Mouse (Mus musculus) cerebellum, adult 8-10 months (tissue): ENCODE results near the gene Spi1.
A peak's percentile ranks its signal among the peaks of the same experiment; 100 is the strongest.
"Not testable (repeated sequence)": the region's sequence is repeated elsewhere in the genome, so short reads cannot be mapped to it uniquely, and the experiment has no call there.

Source experiments
- DNase-seq: peaks from one replicate; pipeline ENCODE4 v3.0.0; 2022

Gene Spi1

DNA sequence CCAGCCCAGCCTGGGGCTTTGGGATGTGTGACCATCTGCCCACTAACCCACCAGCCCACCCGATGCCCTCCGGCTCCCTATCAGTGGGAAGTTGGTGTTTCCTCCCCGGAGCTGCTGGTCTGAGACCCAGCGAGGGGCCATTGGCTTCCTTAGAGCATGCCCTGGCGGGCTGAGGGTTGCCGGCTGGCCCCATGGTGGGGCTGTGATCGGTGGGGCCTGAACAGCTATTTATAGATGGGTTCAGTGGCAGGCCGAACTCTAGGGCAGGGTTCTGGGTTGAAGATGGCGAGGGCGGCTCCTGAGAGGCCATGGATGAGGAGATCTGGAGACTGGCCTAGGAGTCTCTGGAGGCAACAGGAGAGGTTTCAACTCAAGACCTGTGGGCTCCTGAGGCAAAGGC is 14.8 kb downstream of the Spi1 start:
- no peak for DNase-seq

DNA sequence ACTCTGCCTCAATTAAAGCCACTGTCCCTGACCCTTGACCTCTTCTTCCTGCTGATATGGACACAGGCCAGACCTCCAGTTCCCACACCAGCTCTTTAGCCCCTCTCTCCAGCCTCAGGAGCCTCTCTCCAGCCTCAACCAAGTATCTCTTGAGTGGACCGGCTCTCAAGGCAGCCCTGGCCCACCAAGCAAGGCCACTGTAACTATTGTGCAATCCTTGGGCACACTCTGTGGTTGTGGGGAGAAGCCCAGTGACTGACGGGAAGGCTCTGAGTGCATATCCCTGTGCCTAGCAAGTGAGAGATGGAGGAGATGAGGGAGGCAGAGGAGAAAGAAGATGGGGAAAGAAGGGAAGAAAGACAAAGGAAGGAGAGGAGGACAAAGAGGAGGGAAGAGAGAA is 16.0 kb downstream of the Spi1 start:
- DNase-seq = no peak

DNA sequence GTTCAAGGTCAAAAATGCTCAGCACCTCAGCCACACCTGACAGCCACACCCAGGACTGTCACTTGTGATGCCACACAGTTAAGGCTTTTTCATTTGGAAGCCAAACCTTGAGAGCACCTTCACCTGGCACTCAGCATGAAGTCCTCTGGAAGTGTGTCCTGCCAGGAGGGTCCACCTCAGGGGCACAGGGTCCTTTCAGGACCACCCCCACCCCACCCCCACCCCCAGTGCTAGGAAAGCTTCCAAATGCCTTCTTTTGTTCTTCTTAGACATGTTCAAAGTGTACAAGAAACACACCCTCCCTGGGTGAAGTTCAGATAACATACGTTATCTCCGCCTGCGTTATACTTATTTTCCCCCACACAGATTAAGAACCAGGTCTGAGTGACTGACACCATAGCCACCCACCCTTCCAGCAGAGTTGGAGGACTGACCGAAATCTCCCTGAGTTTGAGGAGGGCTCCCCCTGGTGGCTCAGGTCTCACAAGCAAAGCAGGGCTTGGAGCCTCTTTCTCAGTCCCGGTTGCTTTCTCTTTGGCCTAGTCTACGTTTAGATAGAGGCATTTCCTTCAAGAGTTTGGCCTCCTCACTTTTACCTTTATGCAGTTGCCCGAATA is 19.0 kb downstream of the Spi1 start:
- peak; percentile 92 for DNase-seq

DNA sequence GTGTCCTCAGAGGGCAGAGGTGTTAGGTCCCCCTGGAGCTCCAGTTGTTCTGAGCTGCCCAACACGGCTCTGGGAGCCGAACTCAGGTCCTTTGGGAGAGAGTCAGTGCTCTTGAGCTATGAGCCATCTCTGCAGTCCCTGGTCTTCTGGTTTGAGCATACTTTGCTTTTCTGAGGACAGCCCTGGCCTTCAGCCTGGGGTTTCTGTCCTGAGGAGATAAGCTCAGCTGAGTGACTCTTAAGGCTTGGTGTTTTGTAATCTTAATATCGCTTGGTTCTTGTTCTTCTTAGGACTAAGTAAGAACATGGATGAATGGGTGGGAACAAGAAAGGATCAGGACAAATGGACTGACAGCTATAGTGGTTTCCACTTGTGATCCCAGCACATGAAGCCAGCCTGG is 26.0 kb downstream of the Spi1 start:
- DNase-seq = no peak

GRCm38 (mm10) chr2:91109241-91109640 is 27.1 kb downstream of the Spi1 start:
- no peak for DNase-seq

DNA sequence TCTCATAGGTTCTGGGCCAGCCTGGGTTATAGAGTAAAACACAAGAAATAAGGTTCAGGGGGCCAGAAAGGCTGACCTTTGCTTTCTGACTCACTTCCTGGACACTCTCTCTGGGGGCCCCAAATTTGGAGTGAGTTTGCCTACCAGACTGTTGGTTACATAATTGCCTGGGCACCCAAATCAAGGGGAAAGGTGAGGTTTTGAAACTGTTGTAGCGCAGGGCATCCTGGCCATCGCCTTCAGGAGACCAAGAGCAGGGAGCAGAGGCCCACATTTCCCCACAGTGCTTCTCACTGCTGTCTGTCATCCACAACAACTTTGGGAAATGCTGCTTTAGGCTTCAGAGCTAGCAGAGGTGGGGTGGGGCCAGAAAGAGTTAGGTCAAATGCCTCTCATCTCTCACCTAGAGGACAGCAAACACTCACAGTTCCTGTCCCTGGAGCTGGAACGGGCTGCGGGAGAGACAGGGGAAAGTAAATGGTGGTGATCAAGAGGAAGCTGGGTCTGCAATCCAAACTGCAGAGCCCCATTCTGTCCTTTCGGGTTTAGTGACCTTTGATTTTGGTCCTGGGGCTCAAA is 27.7 kb downstream of the Spi1 start:
- no peak for DNase-seq

DNA sequence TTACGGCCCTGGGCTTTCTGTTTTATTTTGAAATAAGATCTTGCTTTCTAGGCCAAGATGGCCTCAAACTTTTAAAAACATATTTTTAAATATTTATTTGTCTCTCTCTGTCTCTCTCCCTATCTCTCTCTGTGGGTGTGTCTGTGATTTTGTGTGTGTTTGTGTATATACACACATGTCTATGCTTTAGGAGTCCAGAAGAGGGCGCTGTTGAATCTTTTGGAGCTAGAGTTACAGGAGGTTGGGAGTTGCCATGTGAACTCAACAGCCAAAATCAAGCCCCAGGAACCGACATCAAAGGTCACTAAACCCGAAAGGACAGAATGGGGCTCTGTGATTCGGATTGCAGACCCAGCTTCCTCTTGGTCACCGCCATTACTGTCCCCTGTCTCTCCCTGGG is 28.2 kb downstream of the Spi1 start:
- DNase-seq = no peak

DNA sequence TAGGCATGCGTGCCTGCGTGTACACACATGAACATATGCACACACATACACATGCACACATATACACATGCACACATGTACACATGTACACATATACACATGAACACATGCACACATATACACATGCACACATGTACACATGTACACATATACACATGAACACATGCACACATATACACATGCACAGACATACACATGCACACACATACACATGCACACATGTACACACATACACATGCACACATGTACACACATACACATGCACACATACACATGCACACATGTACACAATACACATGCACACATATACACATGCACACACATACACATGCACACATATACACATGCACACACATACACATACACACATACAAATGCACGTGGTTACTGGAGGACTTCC is 29.6 kb downstream of the Spi1 start:
- not testable (repeated sequence) for DNase-seq

DNA sequence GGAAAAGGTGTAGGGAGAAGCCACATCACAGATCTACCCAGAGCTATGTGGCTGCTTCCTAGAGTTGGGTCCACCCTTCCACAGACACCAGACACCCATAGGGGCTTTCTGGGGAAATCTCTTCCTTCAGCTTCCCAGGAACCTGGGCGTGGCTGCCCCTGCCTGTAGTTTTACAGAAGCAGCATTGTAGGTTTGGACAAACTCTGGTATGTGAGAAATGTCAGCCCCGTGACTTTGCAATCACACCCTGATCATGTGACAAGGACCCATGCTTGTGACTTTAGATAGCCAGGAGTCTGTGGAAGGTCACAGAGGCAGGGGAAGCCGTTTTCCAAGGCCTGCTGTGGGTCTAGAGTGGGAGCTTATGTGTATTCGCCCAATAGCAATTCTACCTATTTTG is 30.3 kb downstream of the Spi1 start:
- DNase-seq = no peak

DNA sequence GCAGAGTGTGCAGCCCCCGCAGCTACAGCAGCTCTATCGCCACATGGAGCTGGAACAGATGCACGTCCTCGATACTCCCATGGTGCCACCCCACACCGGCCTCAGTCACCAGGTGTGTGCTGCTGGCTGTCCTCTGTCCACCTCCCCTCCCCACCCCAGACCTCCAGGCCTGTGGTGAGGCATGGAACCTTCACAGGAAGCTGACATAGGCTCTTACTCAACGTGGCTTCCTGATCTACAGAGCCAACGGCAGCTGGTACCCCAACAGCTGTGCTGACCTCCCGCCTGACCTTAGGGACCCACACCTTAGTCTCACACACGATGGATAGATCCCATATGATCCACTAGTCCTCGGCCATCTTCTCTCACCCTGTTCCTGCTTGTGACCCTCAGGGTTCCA is 31.1 kb downstream of the Spi1 start:
- no peak for DNase-seq

GRCm38 (mm10) chr2:91113852-91114251 is 31.7 kb downstream of the Spi1 start:
- DNase-seq = no peak

- DNase-seq = peak; percentile 100
Measured at GRCm38 (mm10) chr2:91114781-91115577, 32.8 kb downstream of the Spi1 start.

DNA sequence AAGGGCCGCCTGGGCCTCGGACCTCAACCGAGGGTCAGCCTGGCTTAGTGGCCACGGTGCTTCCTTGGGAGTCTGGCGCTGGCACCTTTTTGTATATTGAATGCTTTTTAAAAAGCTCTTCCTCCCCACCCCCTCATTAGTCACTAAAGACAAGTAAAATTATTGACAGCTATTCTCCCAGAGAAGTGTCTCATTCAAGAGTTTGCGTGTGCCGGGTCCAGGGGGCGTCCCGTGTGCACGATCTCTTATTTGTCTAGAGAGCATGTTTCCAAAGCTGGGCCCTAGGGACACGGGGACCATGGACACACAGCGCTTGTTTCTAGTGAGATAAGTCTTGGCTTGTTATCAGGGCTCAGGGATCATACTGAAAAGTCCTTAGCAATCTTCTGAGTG is 33.4 kb downstream of the Spi1 start:
- no peak for DNase-seq

GRCm38 (mm10) chr2:91116842-91117241 is 34.7 kb downstream of the Spi1 start:
- DNase-seq = no peak

DNA sequence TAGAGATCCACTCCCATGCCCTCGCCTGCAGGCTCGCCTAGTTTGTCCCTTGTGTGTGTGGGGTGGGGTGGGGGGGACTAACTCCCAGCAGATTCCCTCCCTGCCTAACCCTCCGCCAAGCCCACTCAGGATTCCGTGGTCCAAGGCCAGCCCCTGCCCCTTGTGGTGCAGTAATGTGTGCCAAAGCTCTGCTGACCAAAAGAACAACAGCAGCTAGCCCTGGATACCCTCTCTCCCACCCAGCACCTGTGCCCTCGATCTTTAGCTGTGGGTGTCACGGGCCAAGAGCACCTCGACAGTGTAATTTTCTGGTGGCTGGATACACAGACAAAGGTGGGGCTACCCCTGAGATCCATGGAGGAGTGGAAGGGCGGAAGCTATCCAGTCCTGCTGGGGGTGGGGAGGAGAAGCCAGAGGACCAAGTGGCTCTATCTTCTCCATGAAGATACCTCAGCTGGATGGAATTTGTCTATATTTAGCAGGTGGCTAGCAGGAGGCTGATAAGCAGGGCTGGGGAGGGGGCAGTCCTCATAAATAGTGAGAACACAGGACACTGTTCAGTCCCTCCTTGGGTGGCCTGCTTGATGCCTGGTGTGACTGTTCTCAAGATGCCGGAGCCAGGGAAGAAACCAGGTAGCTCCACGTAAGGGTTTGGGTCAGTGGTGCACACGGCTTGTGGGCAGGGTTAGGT is 35.5 kb downstream of the Spi1 start, which contains the start of gene Mybpc3:
TSS of gene Mybpc3 (plus strand) at position 560 of the 691 bp plus-strand sequence.
- no peak for DNase-seq

DNA sequence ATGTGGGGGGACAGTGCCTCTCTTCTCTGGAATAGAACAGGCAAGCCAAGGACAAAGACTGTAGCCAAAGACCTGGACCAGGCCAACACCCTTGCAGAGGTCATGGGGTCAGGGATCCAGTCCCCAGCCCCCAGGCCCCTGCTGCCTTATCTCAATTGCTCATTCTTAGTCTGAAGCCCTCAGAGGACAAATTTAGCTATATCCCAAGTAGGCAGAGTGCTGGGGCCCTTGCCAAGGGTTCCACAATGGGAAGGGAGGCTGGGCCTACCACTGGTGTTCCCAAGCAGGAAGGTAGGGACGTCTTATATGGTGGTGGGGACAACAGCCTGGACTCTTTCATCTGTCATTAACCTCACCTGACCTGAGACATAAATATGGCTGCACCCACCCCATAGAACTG is 36.5 kb downstream of the Spi1 start:
- DNase-seq = no peak

- peak; percentile 78 for DNase-seq
Measured at GRCm38 (mm10) chr2:91119061-91119460, 36.9 kb downstream of the Spi1 start.

DNA sequence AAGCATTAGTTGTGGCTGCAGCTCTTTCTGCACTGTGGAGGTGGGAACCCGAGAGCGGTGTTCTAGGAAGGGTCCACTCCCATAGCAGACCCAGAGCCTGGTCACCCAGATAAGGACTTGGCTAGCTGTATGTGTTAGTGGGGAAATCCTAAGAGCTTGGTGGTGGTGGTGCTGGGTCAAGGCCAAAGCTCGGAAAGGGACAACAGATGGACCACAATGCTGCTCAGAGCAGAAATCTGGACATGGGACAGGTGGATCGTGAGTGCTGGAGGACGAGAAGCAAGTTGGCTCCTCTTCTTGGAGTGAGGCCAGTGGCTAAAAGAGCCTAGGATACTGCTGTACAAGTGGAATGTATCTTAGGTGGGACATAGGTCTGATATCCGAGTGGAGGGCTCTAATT is 37.4 kb downstream of the Spi1 start:
- DNase-seq = peak; percentile 95

DNA sequence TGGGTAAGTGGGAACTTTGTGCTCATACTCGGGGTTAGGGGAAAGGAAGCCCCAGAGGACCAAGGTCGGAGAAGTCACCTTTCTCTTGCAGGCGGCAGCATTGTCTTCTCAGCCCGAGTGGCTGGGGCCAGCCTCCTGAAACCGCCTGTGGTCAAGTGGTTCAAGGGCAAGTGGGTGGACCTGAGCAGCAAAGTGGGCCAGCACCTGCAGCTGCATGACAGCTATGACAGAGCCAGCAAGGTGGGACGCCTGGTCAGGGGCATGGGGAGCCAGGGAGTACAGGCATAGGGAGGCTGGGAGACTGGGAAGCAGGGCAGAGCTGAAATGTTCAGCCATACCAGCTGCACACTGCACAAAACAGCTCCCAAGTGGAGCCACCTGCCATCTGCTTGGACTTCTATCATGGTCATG is 38.1 kb downstream of the Spi1 start:
- peak; percentile 58 for DNase-seq

GRCm38 (mm10) chr2:91121011-91121410 is 38.8 kb downstream of the Spi1 start:
- DNase-seq = no peak

DNA sequence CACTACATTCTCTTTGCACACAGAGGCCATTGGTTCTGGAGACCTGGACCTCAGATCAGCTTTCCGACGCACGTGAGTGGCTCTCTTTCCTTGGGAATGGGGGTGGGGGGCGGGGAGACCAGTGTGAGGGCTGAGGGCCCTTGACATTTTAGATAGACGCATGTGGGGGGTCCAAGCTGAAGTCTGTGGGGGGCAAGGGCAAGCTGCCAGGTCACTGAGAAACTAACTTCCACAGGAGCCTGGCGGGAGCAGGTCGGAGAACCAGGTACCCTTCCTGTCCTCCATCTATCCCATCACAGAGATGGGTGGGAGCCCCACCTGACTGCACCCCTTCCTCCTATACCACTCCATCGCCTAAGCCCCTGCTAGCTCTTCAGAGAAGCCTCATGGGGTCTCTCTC is 39.3 kb downstream of the Spi1 start:
- no peak for DNase-seq

- DNase-seq = no peak
Measured at GRCm38 (mm10) chr2:91123521-91123920, 41.3 kb downstream of the Spi1 start.

DNA sequence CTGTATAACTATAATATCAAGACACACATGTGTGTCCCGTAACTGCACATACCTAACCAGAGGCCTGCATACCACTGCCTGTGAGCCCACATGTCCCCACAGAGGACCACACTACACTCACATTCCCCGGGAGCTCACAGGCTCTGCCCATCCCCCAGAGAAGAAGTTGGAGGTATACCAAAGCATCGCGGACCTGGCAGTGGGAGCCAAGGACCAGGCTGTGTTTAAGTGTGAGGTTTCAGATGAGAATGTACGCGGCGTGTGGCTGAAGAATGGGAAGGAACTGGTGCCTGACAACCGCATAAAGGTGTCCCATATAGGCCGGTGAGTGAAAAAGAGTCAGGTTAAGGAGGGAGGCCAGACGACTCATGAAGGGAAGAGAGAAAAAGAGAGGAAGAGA is 42.9 kb downstream of the Spi1 start:
- DNase-seq = peak; percentile 33

GRCm38 (mm10) chr2:91128761-91129160 is 46.6 kb downstream of the Spi1 start:
- no peak for DNase-seq
